Mouse (Mus musculus): Measurements from ENCODE around the gene Selplg. TPM values are rescaled to one million over a fixed set of nuclear protein-coding genes. Genes with fewer than 3 reads are reported as not detected.
"Not testable (repeated sequence)": the region's sequence is repeated elsewhere in the genome, so short reads cannot be mapped to it uniquely, and the experiment has no call there.

Selplg gene
- total RNA-seq, 2 experiments from 2014 or later: 29.3 to 32.2 TPM

- DNase-seq (ENCODE audit: low spot score in 2 of 2): no peak
Observed at GRCm38 (mm10) chr5:113830292-113830643, 2.2 kb downstream of the Selplg start.

GRCm38 (mm10) chr5:113829566-113830291 lies 2.7 kb downstream of the Selplg start:
- intact Hi-C loops (cut with DNase I): no loop called here
- DNase-seq (ENCODE audit: low spot score in 2 of 2): no peak

More at GRCm38 (mm10) chr5:113830292-113830643, 2.2 kb downstream of the Selplg start:
- intact Hi-C loops (cut with DNase I): no loop called here

GRCm38 (mm10) chr5:113828481-113828880 lies 4.0 kb downstream of the Selplg start:
- intact Hi-C loops (cut with DNase I): no loop called here

GRCm38 (mm10) chr5:113827991-113828411 lies 4.4 kb downstream of the Selplg start:
- DNase-seq (ENCODE audit: low spot score in 2 of 2): no peak
- intact Hi-C loops (cut with DNase I): no loop called here

More at GRCm38 (mm10) chr5:113828481-113828880, 4.0 kb downstream of the Selplg start:
- no peak for DNase-seq (ENCODE audit: low spot score in 2 of 2)

- DNase-seq (ENCODE audit: low spot score in 2 of 2): no peak
Observed at GRCm38 (mm10) chr5:113826619-113827018, 5.8 kb downstream of the Selplg start.

GRCm38 (mm10) chr5:113825558-113825957 lies 6.9 kb downstream of the Selplg start:
- intact Hi-C loops (cut with DNase I): no loop called here
- no peak for DNase-seq (ENCODE audit: low spot score in 2 of 2)

More at GRCm38 (mm10) chr5:113826619-113827018, 5.8 kb downstream of the Selplg start:
- intact Hi-C loops (cut with DNase I): no loop called here

GRCm38 (mm10) chr5:113824228-113824627 lies 8.2 kb downstream of the Selplg start:
- intact Hi-C loops (cut with DNase I): no loop called here
- no peak for DNase-seq (ENCODE audit: low spot score in 2 of 2)

- intact Hi-C loops (cut with DNase I): loop anchor here (10.0 kb wide), 1 partner anchor 454 kb away; no protein-coding TSS in a partner anchor
- DNase-seq (ENCODE audit: low spot score in 2 of 2): no peak
Observed at GRCm38 (mm10) chr5:113818572-113818971, 13.9 kb downstream of the Selplg start.

GRCm38 (mm10) chr5:113815638-113816152 lies 16.7 kb downstream of the Selplg start:
- DNase-seq (ENCODE audit: low spot score in 2 of 2): peak; percentile 43 to 46
- intact Hi-C loops (cut with DNase I): loop anchor here (1.0 to 10.0 kb wide), 2 partner anchors 42 to 451 kb away; no protein-coding TSS in a partner anchor

- intact Hi-C loops (cut with DNase I): loop anchor here (10.0 kb wide), 1 partner anchor 450 kb away; no protein-coding TSS in a partner anchor
- no peak for DNase-seq (ENCODE audit: low spot score in 2 of 2)
Observed at GRCm38 (mm10) chr5:113815041-113815389, 17.4 kb downstream of the Selplg start.

GRCm38 (mm10) chr5:113814111-113815040 lies 18.1 kb downstream of the Selplg start:
- intact Hi-C loops (cut with DNase I): loop anchor here (10.0 kb wide), 1 partner anchor 450 kb away; no protein-coding TSS in a partner anchor
- DNase-seq (ENCODE audit: low spot score in 2 of 2): no peak

GRCm38 (mm10) chr5:113813608-113814007 lies 18.8 kb downstream of the Selplg start:
- DNase-seq (ENCODE audit: low spot score in 2 of 2): no peak
- intact Hi-C loops (cut with DNase I): loop anchor here (10.0 kb wide), 1 partner anchor 449 kb away; no protein-coding TSS in a partner anchor

GRCm38 (mm10) chr5:113812638-113813037 lies 19.8 kb downstream of the Selplg start:
- no peak for DNase-seq (ENCODE audit: low spot score in 2 of 2)
- intact Hi-C loops (cut with DNase I): loop anchor here (10.0 kb wide), 1 partner anchor 448 kb away; no protein-coding TSS in a partner anchor

GRCm38 (mm10) chr5:113811824-113812420 lies 20.5 kb downstream of the Selplg start:
- intact Hi-C loops (cut with DNase I): loop anchor here (10.0 kb wide), 1 partner anchor 447 kb away; no protein-coding TSS in a partner anchor
- not testable (repeated sequence) for DNase-seq (ENCODE audit: low spot score in 2 of 2)

- intact Hi-C loops (cut with DNase I): loop anchor here (10.0 kb wide), 1 partner anchor 445 kb away; no protein-coding TSS in a partner anchor
Observed at GRCm38 (mm10) chr5:113810111-113810510, 22.3 kb downstream of the Selplg start.

GRCm38 (mm10) chr5:113808177-113808576 lies 24.3 kb downstream of the Selplg start:
- intact Hi-C loops (cut with DNase I): no loop called here
- DNase-seq (ENCODE audit: low spot score in 2 of 2): no peak

More at GRCm38 (mm10) chr5:113810111-113810510, 22.3 kb downstream of the Selplg start:
- no peak for DNase-seq (ENCODE audit: low spot score in 2 of 2)

- intact Hi-C loops (cut with DNase I): no loop called here
- DNase-seq (ENCODE audit: low spot score in 2 of 2): no peak
Observed at GRCm38 (mm10) chr5:113807712-113808111, 24.7 kb downstream of the Selplg start.

- intact Hi-C loops (cut with DNase I): no loop called here
- no peak for DNase-seq (ENCODE audit: low spot score in 2 of 2)
Observed at GRCm38 (mm10) chr5:113806414-113806813, 26.0 kb downstream of the Selplg start.

- no peak for DNase-seq (ENCODE audit: low spot score in 2 of 2)
- intact Hi-C loops (cut with DNase I): no loop called here
Observed at GRCm38 (mm10) chr5:113805301-113805700, 27.1 kb downstream of the Selplg start.
